Mouse (Mus musculus): Measurements from ENCODE around the gene Ppp6r3. TPM values are rescaled to one million over a fixed set of nuclear protein-coding genes. Genes with fewer than 3 reads are reported as not detected.
"Not testable (repeated sequence)": the region's sequence is repeated elsewhere in the genome, so short reads cannot be mapped to it uniquely, and the experiment has no call there.

The Ppp6r3 gene
- polyA plus RNA-seq, 1 experiment from 2014 or later: 67.7 TPM

- no peaks in the 10 kb centered on the region for H3K4me1 ChIP-seq (ENCODE audit: insufficient read depth, low read length)
- H3K9me3 ChIP-seq (ENCODE audit: low read length): no peaks in the 10 kb centered on the region
- H3K27ac ChIP-seq (ENCODE audit: low read length): no peak overlapping the region
- H3K4me3 ChIP-seq (ENCODE audit: low read length): no peak overlapping the region
- ATAC-seq (ENCODE audit: low FRiP score, low TSS enrichment): no peak
- no peaks in the 10 kb centered on the region for H3K27me3 ChIP-seq (ENCODE audit: insufficient read depth, low read length)
- WGBS: 72% methylated on average over 10 of the region's 10 CpGs
- H3K9ac ChIP-seq (replicated peaks; ENCODE audit: low read length): no peak overlapping the region
- no peak overlapping the region for H3K4me2 ChIP-seq (replicated peaks; ENCODE audit: low read depth, low read length)
- H3K36me3 ChIP-seq (ENCODE audit: insufficient read depth, low read length): peaks cover 44% of the 10 kb centered on the region
Observed at GRCm38 (mm10) chr19:3609826-3610225, 34.3 kb upstream of the Ppp6r3 start.

DNA sequence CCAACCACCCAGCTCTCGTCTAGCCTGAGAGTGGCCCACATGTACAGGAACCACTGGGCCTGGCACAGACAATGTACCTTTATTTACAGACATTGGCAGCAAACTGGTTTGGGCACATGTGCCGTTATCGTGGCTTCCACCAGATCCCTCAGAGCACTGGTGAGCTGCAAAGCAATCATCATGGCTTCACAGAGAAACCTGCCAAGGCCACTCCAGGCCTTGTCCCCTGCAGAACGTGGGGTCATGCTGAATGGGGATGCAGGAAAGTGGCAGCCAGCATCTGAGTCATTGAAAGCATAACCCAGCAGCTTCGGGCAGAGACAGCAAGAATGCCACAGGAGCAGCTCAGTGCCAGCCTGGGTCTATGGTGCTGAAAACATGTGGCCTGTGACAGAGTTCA lies 18.8 kb upstream of the Ppp6r3 start:
- ATAC-seq (ENCODE audit: low FRiP score, low TSS enrichment): no peak
- Histone ChIP-seq H3K4me3 (ENCODE audit: low read length) (no peak overlapping the region), H3K9me3 (ENCODE audit: low read length) (no peaks in the 10 kb centered on the region), H3K4me1 (ENCODE audit: insufficient read depth, low read length) (no peaks in the 10 kb centered on the region), H3K4me2 (replicated peaks; ENCODE audit: low read depth, low read length) (no peak overlapping the region), H3K36me3 (ENCODE audit: insufficient read depth, low read length) (peaks cover 88% of the 10 kb centered on the region), H3K9ac (replicated peaks; ENCODE audit: low read length) (no peak overlapping the region), H3K27ac (ENCODE audit: low read length) (no peak overlapping the region), H3K27me3 (ENCODE audit: insufficient read depth, low read length) (no peaks in the 10 kb centered on the region)
- WGBS: 93% methylated on average over 5 of the region's 5 CpGs

DNA sequence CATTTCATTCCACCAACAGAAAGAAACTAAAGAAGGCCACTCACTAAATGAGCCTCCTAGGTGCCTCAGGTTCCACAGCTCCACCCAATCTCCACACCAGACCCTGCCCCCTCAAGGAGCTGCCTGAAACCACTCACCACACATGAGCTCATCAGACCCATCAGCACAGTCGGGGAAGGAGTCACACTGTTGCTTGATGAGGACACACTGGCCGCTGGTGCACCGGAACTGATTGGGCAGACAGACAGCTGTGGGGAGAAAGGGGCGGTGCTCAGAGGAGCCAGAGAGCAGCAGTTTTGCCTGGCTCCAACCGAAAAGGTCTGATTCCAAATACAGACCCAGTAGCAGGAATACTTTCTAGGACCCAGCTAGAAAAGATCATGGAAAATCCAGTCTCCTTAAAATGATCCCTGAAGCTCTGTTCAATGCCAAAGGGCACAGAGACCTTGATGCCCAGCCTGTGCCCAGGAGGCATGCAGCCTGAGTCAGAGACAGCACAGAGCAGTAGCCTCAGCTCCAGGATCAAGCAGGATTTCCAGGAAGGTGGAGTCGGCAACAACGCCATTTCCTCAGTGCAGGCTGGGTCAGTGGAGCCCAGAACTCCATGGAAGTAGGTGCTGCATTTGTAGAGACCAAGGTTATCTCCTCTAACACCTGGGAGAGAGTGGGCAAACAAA lies 18.0 kb upstream of the Ppp6r3 start:
- no peak overlapping the region for H3K4me3 ChIP-seq (ENCODE audit: low read length)
- WGBS: 87% methylated on average over 7 of the region's 7 CpGs
- no peaks in the 10 kb centered on the region for H3K27me3 ChIP-seq (ENCODE audit: insufficient read depth, low read length)
- ATAC-seq (ENCODE audit: low FRiP score, low TSS enrichment): no peak
- no peak overlapping the region for H3K9ac ChIP-seq (replicated peaks; ENCODE audit: low read length)
- H3K9me3 ChIP-seq (ENCODE audit: low read length): no peaks in the 10 kb centered on the region
- no peak overlapping the region for H3K27ac ChIP-seq (ENCODE audit: low read length)
- H3K36me3 ChIP-seq (ENCODE audit: insufficient read depth, low read length): peaks cover 87% of the 10 kb centered on the region
- no peak overlapping the region for H3K4me2 ChIP-seq (replicated peaks; ENCODE audit: low read depth, low read length)
- no peaks in the 10 kb centered on the region for H3K4me1 ChIP-seq (ENCODE audit: insufficient read depth, low read length)

GRCm38 (mm10) chr19:3589968-3590367 lies 14.4 kb upstream of the Ppp6r3 start:
- Histone ChIP-seq H3K9me3 (ENCODE audit: low read length) (no peaks in the 10 kb centered on the region), H3K36me3 (ENCODE audit: insufficient read depth, low read length) (peaks cover 74% of the 10 kb centered on the region), H3K9ac (replicated peaks; ENCODE audit: low read length) (no peak overlapping the region), H3K27ac (ENCODE audit: low read length) (no peak overlapping the region), H3K27me3 (ENCODE audit: insufficient read depth, low read length) (no peaks in the 10 kb centered on the region), H3K4me3 (ENCODE audit: low read length) (no peak overlapping the region), H3K4me2 (replicated peaks; ENCODE audit: low read depth, low read length) (no peak overlapping the region), H3K4me1 (ENCODE audit: insufficient read depth, low read length) (no peaks in the 10 kb centered on the region)
- ATAC-seq (ENCODE audit: low FRiP score, low TSS enrichment): no peak
- WGBS: 97% methylated on average over 4 of the region's 4 CpGs

DNA sequence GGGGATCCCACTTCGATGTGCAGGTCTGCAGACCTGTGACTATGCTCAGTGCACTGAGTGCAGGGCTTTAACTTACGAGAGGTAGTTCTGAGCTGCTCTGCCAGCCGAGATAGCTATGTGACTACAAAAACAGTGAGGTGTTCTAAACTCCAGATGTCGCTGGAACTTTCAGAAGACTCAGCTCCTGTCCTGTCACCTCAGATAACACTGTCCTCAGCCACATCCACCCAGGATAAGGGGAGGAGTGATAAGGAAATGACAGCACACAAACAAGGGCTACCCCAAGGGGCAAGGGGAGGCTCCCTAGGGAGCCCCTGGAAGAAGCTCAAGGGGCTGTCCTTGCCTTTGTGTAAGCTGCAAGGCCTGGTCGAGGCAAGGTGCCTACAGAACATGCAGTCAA lies 14.0 kb upstream of the Ppp6r3 start:
- no peak for ATAC-seq (ENCODE audit: low FRiP score, low TSS enrichment)
- 83% methylated on average over 5 of the region's 5 CpGs for WGBS

DNA sequence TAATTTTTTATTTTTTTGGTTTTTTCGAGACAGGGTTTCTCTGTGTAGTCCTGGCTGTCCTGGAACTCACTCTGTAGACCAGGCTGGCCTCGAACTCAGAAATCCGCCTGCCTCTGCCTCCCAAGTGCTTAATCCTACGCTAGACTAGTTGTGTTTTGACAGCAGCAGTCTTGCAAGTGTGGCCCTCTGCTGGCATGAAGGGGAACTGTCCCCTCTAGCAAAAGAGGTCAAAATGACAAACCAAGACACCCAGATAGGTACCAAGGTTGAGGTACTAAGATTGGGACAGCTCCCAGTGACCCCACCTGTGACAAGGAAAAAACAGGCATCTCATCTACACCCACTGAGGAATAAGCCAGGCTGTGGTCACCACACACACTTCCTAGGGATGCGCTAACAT lies 12.2 kb upstream of the Ppp6r3 start:
- not testable (repeated sequence) for H3K9me3 ChIP-seq (ENCODE audit: low read length); ATAC-seq (ENCODE audit: low FRiP score, low TSS enrichment); H3K27ac ChIP-seq (ENCODE audit: low read length); H3K27me3 ChIP-seq (ENCODE audit: insufficient read depth, low read length); H3K9ac ChIP-seq (replicated peaks; ENCODE audit: low read length); H3K4me1 ChIP-seq (ENCODE audit: insufficient read depth, low read length); H3K4me2 ChIP-seq (replicated peaks; ENCODE audit: low read depth, low read length); H3K4me3 ChIP-seq (ENCODE audit: low read length)
- peaks cover 64% of the 10 kb centered on the region for H3K36me3 ChIP-seq (ENCODE audit: insufficient read depth, low read length)
- 97% methylated on average over 5 of the region's 5 CpGs for WGBS

More for the DNA sequence above, 14.0 kb upstream of the Ppp6r3 start:
- Histone ChIP-seq H3K4me2 (replicated peaks; ENCODE audit: low read depth, low read length) (no peak overlapping the region), H3K27me3 (ENCODE audit: insufficient read depth, low read length) (no peaks in the 10 kb centered on the region), H3K4me1 (ENCODE audit: insufficient read depth, low read length) (no peaks in the 10 kb centered on the region), H3K9ac (replicated peaks; ENCODE audit: low read length) (no peak overlapping the region), H3K36me3 (ENCODE audit: insufficient read depth, low read length) (peaks cover 74% of the 10 kb centered on the region), H3K9me3 (ENCODE audit: low read length) (no peaks in the 10 kb centered on the region), H3K27ac (ENCODE audit: low read length) (no peak overlapping the region), H3K4me3 (ENCODE audit: low read length) (no peak overlapping the region)

GRCm38 (mm10) chr19:3586540-3586939 lies 11.0 kb upstream of the Ppp6r3 start:
- WGBS: 50% methylated on average over 1 of the region's 1 CpGs

GRCm38 (mm10) chr19:3586026-3586425 lies 10.5 kb upstream of the Ppp6r3 start:
- H3K27ac ChIP-seq (ENCODE audit: low read length): no peak overlapping the region
- H3K36me3 ChIP-seq (ENCODE audit: insufficient read depth, low read length): peaks cover 49% of the 10 kb centered on the region
- 94% methylated on average over 9 of the region's 9 CpGs for WGBS

More at GRCm38 (mm10) chr19:3586540-3586939, 11.0 kb upstream of the Ppp6r3 start:
- Histone ChIP-seq H3K4me1 (ENCODE audit: insufficient read depth, low read length) (no peaks in the 10 kb centered on the region), H3K4me3 (ENCODE audit: low read length) (no peak overlapping the region), H3K27me3 (ENCODE audit: insufficient read depth, low read length) (no peaks in the 10 kb centered on the region), H3K36me3 (ENCODE audit: insufficient read depth, low read length) (peaks cover 54% of the 10 kb centered on the region), H3K4me2 (replicated peaks; ENCODE audit: low read depth, low read length) (no peak overlapping the region), H3K9ac (replicated peaks; ENCODE audit: low read length) (no peak overlapping the region), H3K9me3 (ENCODE audit: low read length) (no peaks in the 10 kb centered on the region), H3K27ac (ENCODE audit: low read length) (no peak overlapping the region)
- 0 out of 2 replicates have a peak, but pooled peaks have one; percentile 6 for ATAC-seq (ENCODE audit: low FRiP score, low TSS enrichment)

DNA sequence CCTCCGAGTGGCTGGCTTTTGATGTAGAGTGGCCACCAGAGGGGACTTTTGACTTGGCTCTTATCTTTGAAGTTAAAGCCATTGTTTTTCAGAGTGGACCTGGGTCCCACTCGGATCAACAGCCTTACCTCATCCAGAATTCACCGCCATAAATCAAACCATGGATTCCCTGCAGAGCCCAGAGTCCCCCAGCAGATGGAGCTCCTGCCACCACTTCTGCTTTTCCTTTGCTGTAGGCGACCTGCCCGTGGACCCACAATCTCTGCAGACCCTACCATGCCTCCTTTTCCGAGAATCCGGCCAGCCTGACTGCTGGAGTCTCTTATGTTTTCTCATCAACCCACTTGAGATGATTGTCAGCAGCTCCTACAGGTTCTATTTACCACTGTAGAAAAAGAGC lies 5.8 kb upstream of the Ppp6r3 start:
- Histone ChIP-seq H3K4me2 (replicated peaks; ENCODE audit: low read depth, low read length) (no peak overlapping the region), H3K9ac (replicated peaks; ENCODE audit: low read length) (no peak overlapping the region), H3K9me3 (ENCODE audit: low read length) (no peaks in the 10 kb centered on the region), H3K27ac (ENCODE audit: low read length) (no peak overlapping the region), H3K36me3 (ENCODE audit: insufficient read depth, low read length) (peaks cover 19% of the 10 kb centered on the region), H3K27me3 (ENCODE audit: insufficient read depth, low read length) (no peaks in the 10 kb centered on the region), H3K4me1 (ENCODE audit: insufficient read depth, low read length) (peaks cover 7% of the 10 kb centered on the region; the same call in 1 of the 2 replicates), H3K4me3 (ENCODE audit: low read length) (no peak overlapping the region)
- ATAC-seq (ENCODE audit: low FRiP score, low TSS enrichment): no peak
- 32% methylated on average over 7 of the region's 7 CpGs for WGBS

More at GRCm38 (mm10) chr19:3586026-3586425, 10.5 kb upstream of the Ppp6r3 start:
- no peaks in the 10 kb centered on the region for H3K4me1 ChIP-seq (ENCODE audit: insufficient read depth, low read length)
- H3K4me2 ChIP-seq (replicated peaks; ENCODE audit: low read depth, low read length): no peak overlapping the region
- H3K9ac ChIP-seq (replicated peaks; ENCODE audit: low read length): no peak overlapping the region
- no peaks in the 10 kb centered on the region for H3K27me3 ChIP-seq (ENCODE audit: insufficient read depth, low read length)
- no peak for ATAC-seq (ENCODE audit: low FRiP score, low TSS enrichment)
- no peaks in the 10 kb centered on the region for H3K9me3 ChIP-seq (ENCODE audit: low read length)
- H3K4me3 ChIP-seq (ENCODE audit: low read length): no peak overlapping the region

- H3K9me3 ChIP-seq (ENCODE audit: low read length): no peaks in the 10 kb centered on the region
- no peak for ATAC-seq (ENCODE audit: low FRiP score, low TSS enrichment)
Observed at GRCm38 (mm10) chr19:3577911-3578290, 2.4 kb upstream of the Ppp6r3 start.

More at GRCm38 (mm10) chr19:3577911-3578290, 2.4 kb upstream of the Ppp6r3 start:
- Histone ChIP-seq H3K4me2 (replicated peaks; ENCODE audit: low read depth, low read length) (no peak overlapping the region), H3K4me1 (ENCODE audit: insufficient read depth, low read length) (peaks cover 23% of the 10 kb centered on the region), H3K36me3 (ENCODE audit: insufficient read depth, low read length) (no peaks in the 10 kb centered on the region), H3K9ac (replicated peaks; ENCODE audit: low read length) (no peak overlapping the region), H3K4me3 (ENCODE audit: low read length) (no peak overlapping the region), H3K27me3 (ENCODE audit: insufficient read depth, low read length) (no peaks in the 10 kb centered on the region), H3K27ac (ENCODE audit: low read length) (no peak overlapping the region)
